Mouse (Mus musculus): ENCODE data around the gene Wwox. TPM values are rescaled to one million over a fixed set of nuclear protein-coding genes. Genes with fewer than 3 reads are reported as not detected.

Gene Wwox
- total and polyA plus RNA-seq, 3 experiments = 7.8 to 11.5 (median 9.1) TPM

DNA sequence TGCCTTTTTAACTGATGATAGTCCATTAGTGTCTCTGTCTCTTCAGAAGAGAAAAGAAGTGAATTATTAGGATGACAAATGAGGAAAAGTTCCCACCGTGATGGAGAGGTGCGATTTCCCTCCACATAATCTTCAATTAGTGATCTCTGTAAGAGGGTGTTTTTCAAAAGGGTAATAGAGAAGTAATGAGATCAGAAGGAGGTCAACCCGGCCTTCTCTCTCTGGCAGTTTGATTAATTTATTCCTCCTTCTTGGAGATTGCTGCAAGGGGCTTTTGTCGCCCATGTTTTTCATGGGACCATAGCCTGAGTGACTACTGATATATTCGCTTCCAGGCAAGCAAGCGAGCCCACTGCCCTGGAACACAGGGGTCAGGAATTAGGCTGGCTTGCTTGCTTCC is 191.6 kb downstream of the Wwox start:
- Histone ChIP-seq H3K9ac (ENCODE audit: insufficient read depth, low read depth) (no peak overlapping the region), H3K36me3 (replicated peaks in 1 of 2; ENCODE audit: control insufficient read depth in 1 of 2, insufficient read depth in 1 of 2, low read length in 1 of 2) (no peaks in the 10 kb centered on the region), H3K27ac (ENCODE audit: insufficient read depth, low read depth) (no peak overlapping the region), H3K9me3 (replicated peaks; ENCODE audit: low read length) (no peaks in the 10 kb centered on the region), H3K4me3 (replicated peaks in 1 of 3; ENCODE audit: low read depth in 2 of 3, low read length in 2 of 3, poor library complexity in 1 of 3) (no peak overlapping the region), H3K4me1 (ENCODE audit: control insufficient read depth in 1 of 2, insufficient read depth in 2 of 2) (peaks cover 0 to 57% of the 10 kb centered on the region in 2 experiments; a peak in 2 of 4 replicates), H3K4me2 (ENCODE audit: insufficient read depth, low read depth, poor library complexity, severe bottlenecking) (no peak overlapping the region), H3K79me2 (replicated peaks; ENCODE audit: control insufficient read depth, extremely low read depth, insufficient read depth, poor library complexity, severe bottlenecking) (no peaks in the 10 kb centered on the region), H3K27me3 (replicated peaks) (no peaks in the 10 kb centered on the region)
- in situ Hi-C loops (cut with MboI; ENCODE audit: low pct_ligation_motif_present, low pct_unique_long_range_greater_than_20kb, low sequenced_read_pairs) = no loop called here
- DNase-seq (ENCODE audit: extremely low read depth) = no peak
- dilution Hi-C loops (cut with MboI; ENCODE audit: extremely low pct_ligation_motif_present, extremely low pct_unique_long_range_greater_than_20kb, low sequenced_read_pairs) = no loop called here
- TF ChIP-seq MAX (IDR thresholded peaks at IDR 0.05; ENCODE audit: low read length) = no peak
- TF ChIP-seq CTCF (conservative IDR thresholded peaks at IDR 0.05 in 1 of 2, IDR thresholded peaks at IDR 0.05 in 1 of 2; ENCODE audit: low read depth in 2 of 2, low read length in 2 of 2) = no peak
- no peak for TF ChIP-seq RCOR1 (conservative IDR thresholded peaks at IDR 0.05; ENCODE audit: low read depth, low read length)

DNA sequence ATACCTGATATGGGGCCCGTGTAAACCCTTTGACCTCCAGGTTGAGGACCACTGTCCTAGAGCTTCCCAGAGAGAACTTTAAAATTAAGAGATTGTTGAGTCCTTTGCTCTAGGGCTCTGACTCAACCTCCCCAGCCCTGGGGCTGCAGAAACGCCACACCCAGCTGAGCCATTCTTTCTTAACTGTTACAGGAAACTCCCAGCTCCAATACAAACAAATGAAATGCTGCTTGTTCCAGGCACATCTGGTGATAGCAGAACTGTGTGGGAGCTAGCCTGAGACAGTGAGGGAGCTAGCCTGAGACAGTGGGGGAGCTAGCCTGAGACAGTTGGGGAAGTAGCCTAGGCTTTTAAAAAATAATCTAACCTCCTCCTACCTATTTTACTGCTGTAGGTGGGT is 194.7 kb downstream of the Wwox start:
- DNase-seq (ENCODE audit: extremely low read depth) = no peak
- Histone ChIP-seq H3K27ac (ENCODE audit: insufficient read depth, low read depth) (no peak overlapping the region), H3K4me3 (replicated peaks in 1 of 3; ENCODE audit: low read depth in 2 of 3, low read length in 2 of 3, poor library complexity in 1 of 3) (no peak overlapping the region), H3K9me3 (replicated peaks; ENCODE audit: low read length) (no peaks in the 10 kb centered on the region), H3K36me3 (replicated peaks in 1 of 2; ENCODE audit: control insufficient read depth in 1 of 2, insufficient read depth in 1 of 2, low read length in 1 of 2) (no peaks in the 10 kb centered on the region), H3K79me2 (replicated peaks; ENCODE audit: control insufficient read depth, extremely low read depth, insufficient read depth, poor library complexity, severe bottlenecking) (no peaks in the 10 kb centered on the region), H3K4me2 (ENCODE audit: insufficient read depth, low read depth, poor library complexity, severe bottlenecking) (no peak overlapping the region), H3K27me3 (replicated peaks) (no peaks in the 10 kb centered on the region), H3K9ac (ENCODE audit: insufficient read depth, low read depth) (no peak overlapping the region), H3K4me1 (ENCODE audit: control insufficient read depth in 1 of 2, insufficient read depth in 2 of 2) (peaks cover 0 to 38% of the 10 kb centered on the region in 2 experiments; a peak in 2 of 4 replicates)
- dilution Hi-C loops (cut with MboI; ENCODE audit: extremely low pct_ligation_motif_present, extremely low pct_unique_long_range_greater_than_20kb, low sequenced_read_pairs) = no loop called here
- in situ Hi-C loops (cut with MboI; ENCODE audit: low pct_ligation_motif_present, low pct_unique_long_range_greater_than_20kb, low sequenced_read_pairs) = no loop called here
- TF ChIP-seq USF1 (IDR thresholded peaks at IDR 0.05; ENCODE audit: low read depth, low read length) = no peak
- TF ChIP-seq ZNF384 (IDR thresholded peaks at IDR 0.05; ENCODE audit: low read depth, low read length) = no peak
- no peak for TF ChIP-seq E2F4 (IDR thresholded peaks at IDR 0.05; ENCODE audit: insufficient replicate concordance, low read depth, low read length)
- no peak for TF ChIP-seq MEF2A (IDR thresholded peaks at IDR 0.05; ENCODE audit: borderline replicate concordance, low read depth, low read length)
- no peak for TF ChIP-seq SIN3A (IDR thresholded peaks at IDR 0.05; ENCODE audit: low read length)
- no peak for TF ChIP-seq KAT2A (IDR thresholded peaks at IDR 0.05; ENCODE audit: insufficient replicate concordance, low read length)
- TF ChIP-seq PAX5 (IDR thresholded peaks at IDR 0.05; ENCODE audit: low read length) = no peak
- no peak for TF ChIP-seq TCF12 (IDR thresholded peaks at IDR 0.05; ENCODE audit: low read depth, low read length)
- TF ChIP-seq POLR2AphosphoS2 (IDR thresholded peaks at IDR 0.05; ENCODE audit: low read depth, low read length) = no peak
- TF ChIP-seq ZMIZ1 (IDR thresholded peaks at IDR 0.05; ENCODE audit: low read depth, low read length) = no peak
- no peak for TF ChIP-seq JUN (IDR thresholded peaks at IDR 0.05; ENCODE audit: insufficient read depth, low read depth, low read length)
- TF ChIP-seq SMC3 (IDR thresholded peaks at IDR 0.05; ENCODE audit: low read depth, low read length) = no peak
- no peak for TF ChIP-seq MXI1 (IDR thresholded peaks at IDR 0.05; ENCODE audit: low read depth, low read length)
